Mouse (Mus musculus): ENCODE results near the gene H2-Ke6. TPM values are rescaled to one million over a fixed set of nuclear protein-coding genes. Genes with fewer than 3 reads are reported as not detected.

The H2-Ke6 gene
- polyA plus RNA-seq, 1 experiment from 2014 or later, result 35.5 TPM

DNA sequence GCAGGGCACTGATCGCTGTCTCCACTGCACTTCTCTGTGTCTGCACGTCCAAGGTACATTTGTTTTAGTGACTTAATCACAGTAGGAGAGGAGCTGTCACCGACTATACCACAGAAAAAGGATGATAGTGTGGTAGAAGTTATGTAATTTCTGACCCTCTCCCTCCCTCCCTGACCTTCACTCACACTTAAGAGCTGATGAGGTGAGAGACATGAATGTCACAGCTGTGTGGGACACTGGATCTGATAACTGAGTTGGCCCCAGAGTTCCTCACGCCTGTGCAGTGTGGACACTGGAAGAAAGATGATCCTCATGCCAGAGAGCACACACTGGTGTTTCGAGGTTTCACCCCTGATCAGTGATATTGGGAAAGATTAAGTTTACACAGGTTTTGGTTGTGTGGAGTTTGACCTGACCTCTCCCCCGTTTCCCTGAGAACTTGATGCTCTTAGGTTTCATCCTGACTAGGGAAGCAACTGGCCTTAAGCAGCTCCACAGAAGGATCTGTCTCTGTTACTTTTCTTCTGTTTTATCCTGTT, 48.3 kb downstream of the H2-Ke6 start:
- WGBS (ENCODE audit: insufficient replicate concordance), result 62% methylated on average over 6 of the region's 6 CpGs
- H3K9me3 ChIP-seq (replicated peaks; ENCODE audit: control insufficient read depth, low read length), result no peaks in the 10 kb centered on the region
- peaks cover 42% of the 10 kb centered on the region for H3K27me3 ChIP-seq (ENCODE audit: control insufficient read depth, insufficient read depth, low read length)
- no peak overlapping the region for H3K27ac ChIP-seq (ENCODE audit: low read depth, low read length)
- peaks cover 12% of the 10 kb centered on the region for H3K4me1 ChIP-seq (ENCODE audit: control insufficient read depth, insufficient read depth, low read length)
- H3K9ac ChIP-seq (ENCODE audit: low read depth, low read length), result no peak overlapping the region
- ATAC-seq (replicated peaks; ENCODE audit: insufficient number of reproducible peaks, low FRiP score, low TSS enrichment), result no peak
- no peak overlapping the region for H3K4me2 ChIP-seq
- no peak overlapping the region for H3K4me3 ChIP-seq (ENCODE audit: low read depth, low read length)
- no peaks in the 10 kb centered on the region for H3K36me3 ChIP-seq (ENCODE audit: control insufficient read depth, insufficient read depth, low read length)

DNA sequence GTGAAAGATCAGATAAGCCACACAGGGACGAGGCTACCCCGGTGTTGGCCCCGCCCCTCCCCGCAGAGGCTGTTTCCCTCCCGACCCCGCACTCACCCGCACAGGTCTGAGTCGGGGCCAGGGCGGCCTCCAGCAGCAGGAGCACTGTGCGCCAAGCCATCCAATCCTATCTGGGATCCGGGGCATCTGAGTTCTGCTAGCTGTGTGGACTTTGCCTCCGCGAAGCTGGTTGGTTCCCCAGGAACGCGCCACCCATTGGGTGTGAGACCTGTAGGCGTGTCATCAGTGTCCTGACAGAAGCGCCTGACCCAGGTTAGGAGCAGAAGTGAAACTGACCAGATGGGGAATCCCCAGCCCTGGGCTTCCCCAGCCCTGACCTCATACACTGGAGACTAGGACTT, 49.2 kb downstream of the H2-Ke6 start:
- Histone ChIP-seq H3K9ac (ENCODE audit: low read depth, low read length) (peak overlapping the region; percentile 39), H3K27ac (ENCODE audit: low read depth, low read length) (no peak overlapping the region), H3K4me1 (ENCODE audit: control insufficient read depth, insufficient read depth, low read length) (peaks cover 12% of the 10 kb centered on the region), H3K4me2 (peak overlapping the region; percentile 71), H3K4me3 (ENCODE audit: low read depth, low read length) (peak overlapping the region; percentile 38), H3K9me3 (replicated peaks; ENCODE audit: control insufficient read depth, low read length) (no peaks in the 10 kb centered on the region), H3K27me3 (ENCODE audit: control insufficient read depth, insufficient read depth, low read length) (peaks cover 42% of the 10 kb centered on the region), H3K36me3 (ENCODE audit: control insufficient read depth, insufficient read depth, low read length) (no peaks in the 10 kb centered on the region)
- WGBS (ENCODE audit: insufficient replicate concordance), result 0% methylated on average over 17 of the region's 17 CpGs
- ATAC-seq (replicated peaks; ENCODE audit: insufficient number of reproducible peaks, low FRiP score, low TSS enrichment), result peak; percentile 77

DNA sequence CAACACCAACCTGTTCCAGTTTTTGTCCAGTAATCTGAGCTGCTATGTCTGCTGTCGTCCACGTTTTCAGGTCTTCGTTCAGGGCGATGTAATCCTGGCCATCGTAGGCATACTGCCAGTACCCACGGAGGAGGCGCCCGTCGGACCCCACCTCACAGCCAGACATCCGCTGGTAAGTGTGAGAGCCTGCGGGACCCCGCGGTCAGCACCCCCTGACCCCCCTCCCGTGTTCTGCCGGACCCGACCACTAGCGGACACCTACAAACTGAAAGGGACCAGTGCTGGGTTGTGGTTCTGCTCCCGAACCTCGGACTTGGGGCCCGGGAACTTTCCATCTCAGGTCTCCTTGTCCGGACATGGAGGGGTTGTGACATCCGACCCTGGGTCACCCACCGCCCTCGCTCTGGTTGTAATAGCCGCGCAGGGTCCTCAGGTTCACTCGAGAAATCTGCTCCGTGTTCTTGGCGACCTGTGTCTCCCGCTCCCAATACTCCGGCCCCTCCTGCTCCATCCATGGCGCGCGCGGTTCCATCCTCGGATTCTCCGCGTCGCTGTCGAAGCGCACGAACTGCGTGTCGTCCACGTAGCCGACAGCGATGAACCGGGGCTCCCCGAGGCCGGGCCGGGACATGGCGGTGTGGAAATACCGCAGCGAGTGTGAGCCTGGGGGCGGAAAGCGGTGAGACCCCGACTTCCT, 49.9 kb downstream of the H2-Ke6 start:
- Histone ChIP-seq H3K4me2 (peak overlapping the region; percentile 71), H3K9ac (ENCODE audit: low read depth, low read length) (peak overlapping the region; percentile 39), H3K27me3 (ENCODE audit: control insufficient read depth, insufficient read depth, low read length) (peaks cover 42% of the 10 kb centered on the region), H3K9me3 (replicated peaks; ENCODE audit: control insufficient read depth, low read length) (no peaks in the 10 kb centered on the region), H3K4me3 (ENCODE audit: low read depth, low read length) (peak overlapping the region; percentile 38), H3K27ac (ENCODE audit: low read depth, low read length) (no peak overlapping the region), H3K36me3 (ENCODE audit: control insufficient read depth, insufficient read depth, low read length) (no peaks in the 10 kb centered on the region), H3K4me1 (ENCODE audit: control insufficient read depth, insufficient read depth, low read length) (peaks cover 12% of the 10 kb centered on the region)
- 2% methylated on average over 57 of the region's 57 CpGs for WGBS (ENCODE audit: insufficient replicate concordance)
- ATAC-seq (replicated peaks; ENCODE audit: insufficient number of reproducible peaks, low FRiP score, low TSS enrichment), result no peak

MicroRNAs within 50 kb of the gene (microRNA counts, 519-probe panel; counts per million panel counts)
- microRNA mmu-miR-219, result 32.2 counts per million

Small RNAs within 50 kb of the gene (microRNA-seq; reads per million reads assigned to microRNA genes)
- gene Mir219a-1 (ENCODE audit: borderline number of aligned reads) (0.61 reads per million), gene Mir219c (ENCODE audit: borderline number of aligned reads) (not detected)

Other genes with a start within 250 kb of the H2-Ke6 start
- 7.6 and 10.5 TPM in 2 replicates for gene Angptl4, start 246.2 kb downstream of the H2-Ke6 start, polyA plus RNA-seq (2014; fragmentation: Nextera tagmentation; extraction: Ambion mirVana)
- 30.1 and 43.2 TPM in 2 replicates for gene Kank3, start 217.5 kb downstream of the H2-Ke6 start, polyA plus RNA-seq (2014; fragmentation: Nextera tagmentation; extraction: Ambion mirVana)
- gene Rps28, start 203.5 kb downstream of the H2-Ke6 start, polyA plus RNA-seq (2014; fragmentation: Nextera tagmentation; extraction: Ambion mirVana), result 654 and 701 TPM in 2 replicates
- 457 and 481 TPM in 2 replicates for gene Ndufa7, start 203.5 kb downstream of the H2-Ke6 start, polyA plus RNA-seq (2014; fragmentation: Nextera tagmentation; extraction: Ambion mirVana)
- gene Cd320, start 185.0 kb downstream of the H2-Ke6 start, polyA plus RNA-seq (2014; fragmentation: Nextera tagmentation; extraction: Ambion mirVana), result 60.8 and 63.9 TPM in 2 replicates
- gene Gm7029, start 154.2 kb downstream of the H2-Ke6 start, polyA plus RNA-seq (2014; fragmentation: Nextera tagmentation; extraction: Ambion mirVana), result not detected in 2 replicates
- 8.1 and 11.8 TPM in 2 replicates for gene Kifc1, start 137.4 kb downstream of the H2-Ke6 start, polyA plus RNA-seq (2014; fragmentation: Nextera tagmentation; extraction: Ambion mirVana)
- gene Platr17, start 122.9 kb downstream of the H2-Ke6 start, polyA plus RNA-seq (2014; fragmentation: Nextera tagmentation; extraction: Ambion mirVana), result not detected in 2 replicates
- gene Daxx, start 118.6 kb downstream of the H2-Ke6 start, polyA plus RNA-seq (2014; fragmentation: Nextera tagmentation; extraction: Ambion mirVana), result 26.4 and 37.0 TPM in 2 replicates
- gene Tapbp, start 112.2 kb downstream of the H2-Ke6 start, polyA plus RNA-seq (2014; fragmentation: Nextera tagmentation; extraction: Ambion mirVana), result 22.0 and 23.4 TPM in 2 replicates
- 7.2 and 7.8 TPM in 2 replicates for gene Zbtb22, start 112.2 kb downstream of the H2-Ke6 start, polyA plus RNA-seq (2014; fragmentation: Nextera tagmentation; extraction: Ambion mirVana)
- 25.8 and 27.8 TPM in 2 replicates for gene Rgl2, start 98.5 kb downstream of the H2-Ke6 start, polyA plus RNA-seq (2014; fragmentation: Nextera tagmentation; extraction: Ambion mirVana)
- 147 and 151 TPM in 2 replicates for gene Pfdn6, start 87.7 kb downstream of the H2-Ke6 start, polyA plus RNA-seq (2014; fragmentation: Nextera tagmentation; extraction: Ambion mirVana)
- gene Wdr46, start 87.4 kb downstream of the H2-Ke6 start, polyA plus RNA-seq (2014; fragmentation: Nextera tagmentation; extraction: Ambion mirVana), result 18.3 and 19.7 TPM in 2 replicates
- 2.8 and 5.9 TPM in 2 replicates for gene B3galt4, start 76.6 kb downstream of the H2-Ke6 start, polyA plus RNA-seq (2014; fragmentation: Nextera tagmentation; extraction: Ambion mirVana)
- 28.1 and 29.5 TPM in 2 replicates for gene Vps52, start 72.2 kb downstream of the H2-Ke6 start, polyA plus RNA-seq (2014; fragmentation: Nextera tagmentation; extraction: Ambion mirVana)
- gene Rps18, start 72.1 kb downstream of the H2-Ke6 start, polyA plus RNA-seq (2014; fragmentation: Nextera tagmentation; extraction: Ambion mirVana), result 1,135 and 1,150 TPM in 2 replicates
- 13.8 and 13.9 TPM in 2 replicates for gene H2-K1, start 27.7 kb downstream of the H2-Ke6 start, polyA plus RNA-seq (2014; fragmentation: Nextera tagmentation; extraction: Ambion mirVana)
- gene Ring1, start 3.4 kb downstream of the H2-Ke6 start, polyA plus RNA-seq (2014; fragmentation: Nextera tagmentation; extraction: Ambion mirVana), result 3.9 and 4.4 TPM in 2 replicates
- gene Slc39a7, start 3.6 kb upstream of the H2-Ke6 start, polyA plus RNA-seq (2014; fragmentation: Nextera tagmentation; extraction: Ambion mirVana), result 61.4 and 67.2 TPM in 2 replicates
- gene Rxrb, start 3.8 kb upstream of the H2-Ke6 start, polyA plus RNA-seq (2014; fragmentation: Nextera tagmentation; extraction: Ambion mirVana), result 13.8 and 14.6 TPM in 2 replicates
- gene Col11a2, start 11.4 kb upstream of the H2-Ke6 start, polyA plus RNA-seq (2014; fragmentation: Nextera tagmentation; extraction: Ambion mirVana), result 0.31 and 0.70 TPM in 2 replicates
- 0.34 and 1.2 TPM in 2 replicates for gene H2-Oa, start 64.3 kb upstream of the H2-Ke6 start, polyA plus RNA-seq (2014; fragmentation: Nextera tagmentation; extraction: Ambion mirVana)
- gene H2-DMa, start 91.5 kb upstream of the H2-Ke6 start, polyA plus RNA-seq (2014; fragmentation: Nextera tagmentation; extraction: Ambion mirVana), result 6.2 and 8.1 TPM in 2 replicates
- 59.7 and 105 TPM in 2 replicates for gene Brd2, start 94.6 kb upstream of the H2-Ke6 start, polyA plus RNA-seq (2014; fragmentation: Nextera tagmentation; extraction: Ambion mirVana)
- gene H2-DMb2, start 115.2 kb upstream of the H2-Ke6 start, polyA plus RNA-seq (2014; fragmentation: Nextera tagmentation; extraction: Ambion mirVana), result 0.20 TPM in 1 of 2 replicates, not detected in the other
- 0.27 and 0.29 TPM in 2 replicates for gene H2-DMb1, start 125.0 kb upstream of the H2-Ke6 start, polyA plus RNA-seq (2014; fragmentation: Nextera tagmentation; extraction: Ambion mirVana)
- 0.63 and 0.86 TPM in 2 replicates for gene Tap1, start 159.5 kb upstream of the H2-Ke6 start, polyA plus RNA-seq (2014; fragmentation: Nextera tagmentation; extraction: Ambion mirVana)
- 0.42 and 0.59 TPM in 2 replicates for gene Psmb9, start 159.7 kb upstream of the H2-Ke6 start, polyA plus RNA-seq (2014; fragmentation: Nextera tagmentation; extraction: Ambion mirVana)
- gene Psmb8, start 169.7 kb upstream of the H2-Ke6 start, polyA plus RNA-seq (2014; fragmentation: Nextera tagmentation; extraction: Ambion mirVana), result 1.5 and 2.5 TPM in 2 replicates
- gene Tap2, start 175.5 kb upstream of the H2-Ke6 start, polyA plus RNA-seq (2014; fragmentation: Nextera tagmentation; extraction: Ambion mirVana), result 0.44 and 1.4 TPM in 2 replicates
- not detected in 2 replicates for gene H2-Ob, start 210.8 kb upstream of the H2-Ke6 start, polyA plus RNA-seq (2014; fragmentation: Nextera tagmentation; extraction: Ambion mirVana)
- 11.7 and 13.5 TPM in 2 replicates for gene H2-Ab1, start 229.6 kb upstream of the H2-Ke6 start, polyA plus RNA-seq (2014; fragmentation: Nextera tagmentation; extraction: Ambion mirVana)

All from heart, embryonic 11.5 days (tissue).